Mouse (Mus musculus) splenic B cell, adult 2 months (primary cell): ENCODE measurements around the gene Casp8ap2.
A peak's percentile ranks its signal among the peaks of the same experiment; 100 is the strongest.

Experiments
- DNase-seq: peaks from one replicate; pipeline ENCODE4 v3.0.0-alpha.2; 2011; ENCODE audit warnings: low read depth, low spot score
- H3K27me3 ChIP-seq: 2 replicates; pipeline ENCODE4 v1.6.1; 2012; ENCODE audit warnings: mild to moderate bottlenecking, low read length, moderate library complexity, mixed read lengths; ENCODE audit not compliant: control insufficient read depth, poor library complexity, insufficient read depth, severe bottlenecking
- H3K36me3 ChIP-seq: 2 replicates; pipeline ENCODE4 v1.6.1; 2012; ENCODE audit warnings: mild to moderate bottlenecking, low read length, moderate library complexity, mixed read lengths; ENCODE audit not compliant: control insufficient read depth, poor library complexity, insufficient read depth, severe bottlenecking

Casp8ap2 gene

DNA sequence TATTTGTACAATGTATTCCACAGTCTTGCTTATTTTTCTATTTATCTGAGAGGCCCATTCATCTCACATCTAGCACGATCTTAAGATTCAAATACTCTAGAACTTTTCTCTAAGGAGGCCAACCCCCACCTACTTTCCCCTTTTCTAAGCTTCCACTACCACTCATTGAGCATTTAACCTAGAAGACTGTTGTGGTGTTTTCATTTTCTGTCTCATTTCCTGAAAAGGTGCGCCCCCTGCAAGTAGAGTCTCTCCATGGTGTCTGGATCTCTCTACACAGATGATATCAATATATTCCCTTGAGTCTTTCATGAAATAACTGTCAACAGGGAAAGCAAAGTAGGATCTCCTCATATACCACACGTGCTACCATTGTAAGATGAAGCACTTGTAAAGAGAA lies 12.6 kb upstream of the Casp8ap2 start, which contains the start of gene Gja10:
Gja10 (minus strand) TSS at position 101 of the 400 bp plus-strand sequence.
- no peaks in the 10 kb centered on the region for H3K36me3 ChIP-seq
- no peak for DNase-seq
- H3K27me3 ChIP-seq = no peaks in the 10 kb centered on the region; the same call in 1 of the 2 replicates

DNA sequence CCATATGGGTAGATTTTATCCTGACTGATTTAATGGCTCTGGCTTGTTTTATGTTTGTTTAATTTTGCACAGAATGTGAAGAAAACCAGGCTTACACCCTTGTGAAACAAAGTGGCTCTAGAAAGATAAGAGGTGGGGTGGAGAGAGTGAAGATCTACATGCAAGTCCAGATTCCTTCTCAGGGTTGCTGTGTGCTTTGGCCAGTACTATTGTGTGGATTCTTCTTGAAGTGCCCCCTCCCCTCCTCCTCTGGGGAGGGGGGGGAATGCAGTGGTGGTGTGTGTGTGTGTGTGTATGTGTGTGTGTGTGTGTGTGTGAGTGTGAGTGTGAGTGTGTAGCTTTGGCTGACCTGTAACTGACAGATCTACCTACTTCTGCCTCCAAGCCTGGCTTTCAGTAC lies 6.4 kb downstream of the Casp8ap2 start:
- Histone ChIP-seq H3K27me3 (no peaks in the 10 kb centered on the region), H3K36me3 (no peaks in the 10 kb centered on the region)
- DNase-seq = no peak

DNA sequence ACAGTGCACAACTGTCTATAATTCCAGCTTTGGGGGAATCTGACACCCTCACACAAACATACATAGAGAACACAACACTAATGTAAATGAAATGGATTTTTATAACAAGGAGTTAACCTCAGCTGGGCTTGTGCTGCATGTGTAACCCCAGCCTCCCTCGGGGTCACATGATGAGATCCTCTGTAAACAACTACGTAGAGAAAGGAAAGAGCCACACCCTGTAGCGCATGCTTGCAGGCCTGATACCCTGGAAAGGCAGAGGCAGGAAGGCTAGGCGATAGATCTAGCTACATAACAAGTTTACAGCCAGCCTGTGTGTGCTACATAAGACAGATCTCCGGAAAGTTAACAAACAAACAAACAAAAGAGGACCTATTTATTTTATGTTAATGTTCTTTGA lies 36.4 kb downstream of the Casp8ap2 start:
- H3K36me3 ChIP-seq = peaks cover 10% of the 10 kb centered on the region
- no peak for DNase-seq
- H3K27me3 ChIP-seq = no peaks in the 10 kb centered on the region

DNA sequence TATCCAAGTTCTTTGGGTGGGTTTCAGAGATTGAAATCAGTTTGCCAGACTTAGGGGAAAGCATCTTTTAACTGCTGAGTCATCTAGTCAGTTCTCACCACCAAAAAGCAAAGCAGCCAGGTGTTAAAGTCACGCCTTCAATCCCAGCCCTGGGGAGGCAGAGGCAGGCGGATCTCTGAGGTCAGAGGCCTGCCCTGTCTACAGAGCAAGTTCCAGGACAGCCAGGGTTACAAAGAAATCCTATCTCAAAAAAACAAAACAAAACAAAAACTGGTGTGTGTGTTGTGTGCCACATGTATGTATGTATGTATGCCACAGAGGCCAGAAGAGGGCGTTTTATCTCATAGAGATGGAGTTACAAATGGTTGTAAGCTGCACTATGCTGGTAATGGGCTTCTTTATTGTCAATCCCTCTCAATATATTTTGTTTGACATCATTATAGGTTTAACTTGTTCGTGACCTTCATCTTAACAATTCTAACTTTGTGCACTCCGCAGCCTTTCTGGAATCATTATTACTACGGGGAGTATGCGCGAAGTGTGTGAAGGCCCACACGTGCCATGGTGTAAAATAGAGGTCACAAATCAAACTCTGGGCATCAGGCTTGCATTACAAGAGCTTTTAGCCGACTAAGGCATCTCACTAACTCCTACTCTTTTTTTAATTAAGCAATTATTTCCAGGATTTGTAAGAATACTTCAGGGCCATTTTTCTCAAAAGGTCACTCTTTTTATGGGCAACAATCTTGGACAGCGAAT lies 41.1 kb downstream of the Casp8ap2 start:
- peak; percentile 40 for DNase-seq
- Histone ChIP-seq H3K27me3 (no peaks in the 10 kb centered on the region), H3K36me3 (peaks cover 7% of the 10 kb centered on the region; the same call in 1 of the 2 replicates)

DNA sequence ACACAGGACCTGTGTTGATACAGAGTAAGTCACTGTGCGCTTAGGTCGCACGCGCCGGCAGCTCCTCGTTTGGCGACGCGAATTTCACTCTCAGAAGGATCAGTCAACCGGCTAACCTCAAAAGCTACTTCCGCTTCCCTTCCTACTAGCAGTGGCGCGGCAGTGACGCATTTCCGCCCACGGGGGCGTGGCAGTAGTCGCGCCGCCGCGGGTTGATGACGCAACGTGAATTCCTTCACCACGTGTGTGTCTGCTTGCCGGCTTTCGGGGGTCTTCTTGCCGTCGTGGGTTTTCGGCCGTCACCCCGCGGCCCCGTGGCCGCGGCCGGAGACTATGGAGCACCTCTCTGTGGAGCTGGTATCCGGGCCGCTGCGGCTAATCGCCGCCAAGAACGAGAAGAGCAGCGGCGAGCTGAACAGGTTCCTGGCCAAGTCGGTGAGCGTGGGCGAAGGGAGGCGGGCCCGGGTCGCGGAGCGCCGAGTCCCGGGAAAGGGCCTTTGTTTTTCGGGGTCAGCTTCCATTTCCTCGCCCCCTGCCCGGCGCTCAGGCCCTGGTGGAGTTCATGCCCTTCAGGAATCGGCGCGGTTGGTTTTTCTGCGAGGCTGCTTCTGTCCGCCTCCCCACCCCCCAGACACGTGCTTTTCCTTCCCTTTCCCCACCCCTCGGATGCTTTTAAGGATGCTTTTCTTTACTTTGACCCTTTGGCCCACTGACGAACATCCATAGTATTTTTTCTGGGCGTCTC lies 41.8 kb downstream of the Casp8ap2 start, which contains the start of gene Mdn1:
Mdn1 (plus strand) TSS at position 202 of the 745 bp plus-strand sequence.
- Histone ChIP-seq H3K36me3 (peaks cover 5% of the 10 kb centered on the region; the same call in 1 of the 2 replicates), H3K27me3 (no peaks in the 10 kb centered on the region)
- peak; percentile 96 for DNase-seq

DNA sequence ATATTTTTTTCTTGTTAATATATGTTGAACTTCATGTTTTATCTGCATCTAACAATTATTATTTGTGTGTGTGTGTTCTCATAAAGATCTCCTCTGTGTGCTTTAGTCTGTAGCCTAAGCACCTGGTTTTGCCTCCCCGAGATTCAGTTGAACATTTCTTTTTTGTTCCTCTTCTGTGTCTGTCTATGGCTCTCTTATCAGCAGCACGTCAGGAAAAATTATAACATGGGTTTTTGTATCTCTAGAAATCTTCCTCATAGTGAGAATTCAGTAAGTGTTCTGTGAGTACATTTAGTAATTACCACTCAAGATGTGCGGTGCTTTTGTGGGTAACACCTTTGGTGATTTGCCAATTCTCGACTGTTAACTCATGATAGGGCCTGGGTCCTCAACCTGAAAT lies 50.6 kb downstream of the Casp8ap2 start:
- H3K36me3 ChIP-seq = no peaks in the 10 kb centered on the region; the same call in 1 of the 2 replicates
- no peaks in the 10 kb centered on the region for H3K27me3 ChIP-seq
- DNase-seq = no peak

GRCm38 (mm10) chr4:32668291-32668690 lies 53.0 kb downstream of the Casp8ap2 start:
- DNase-seq = peak; percentile 43
- Histone ChIP-seq H3K27me3 (no peaks in the 10 kb centered on the region), H3K36me3 (no peaks in the 10 kb centered on the region; the same call in 1 of the 2 replicates)

GRCm38 (mm10) chr4:32669825-32670224 lies 54.6 kb downstream of the Casp8ap2 start:
- no peaks in the 10 kb centered on the region for H3K27me3 ChIP-seq
- DNase-seq = peak; percentile 7
- H3K36me3 ChIP-seq = no peaks in the 10 kb centered on the region; the same call in 1 of the 2 replicates

GRCm38 (mm10) chr4:32674025-32674424 lies 58.8 kb downstream of the Casp8ap2 start:
- H3K27me3 ChIP-seq = no peaks in the 10 kb centered on the region
- no peak for DNase-seq
- H3K36me3 ChIP-seq = peaks cover 8% of the 10 kb centered on the region

DNA sequence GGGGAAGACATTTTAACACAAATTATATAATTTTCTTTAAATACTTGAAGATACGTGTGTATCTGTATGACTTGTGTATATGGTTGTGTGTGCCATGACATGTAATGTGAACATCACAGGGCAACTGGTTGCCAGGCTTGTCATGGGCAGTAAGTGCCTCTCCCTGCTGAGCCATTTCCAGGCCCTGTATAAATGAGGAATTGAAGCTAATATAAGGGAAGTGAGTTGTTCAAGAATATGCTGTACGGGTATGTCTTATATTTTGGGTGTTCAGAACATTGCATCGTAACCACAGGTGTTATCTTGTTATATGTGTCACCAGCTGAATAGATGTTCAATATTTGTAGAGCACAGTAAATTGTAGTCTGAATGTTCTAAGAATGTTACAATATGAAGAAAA lies 62.2 kb downstream of the Casp8ap2 start:
- H3K36me3 ChIP-seq = peaks cover 8% of the 10 kb centered on the region
- no peaks in the 10 kb centered on the region for H3K27me3 ChIP-seq
- no peak for DNase-seq

DNA sequence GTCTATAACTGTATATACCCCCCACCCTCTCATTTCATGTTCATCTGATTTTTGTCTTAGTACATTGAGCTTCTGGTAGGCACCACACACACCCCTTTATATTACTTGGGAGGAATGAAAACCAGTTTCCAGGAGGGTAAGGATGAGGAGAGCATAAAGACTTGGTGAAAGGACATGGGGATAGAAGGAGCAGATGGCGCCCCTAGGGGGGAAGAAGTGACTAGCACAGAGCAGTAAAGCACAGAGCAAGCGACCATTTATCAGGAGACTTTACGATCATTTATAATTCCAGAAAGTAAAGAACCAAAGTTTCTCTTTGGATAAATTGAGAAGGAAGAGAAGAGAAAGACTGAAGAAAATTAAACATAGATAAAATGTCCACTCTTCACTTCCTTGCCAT lies 65.6 kb downstream of the Casp8ap2 start:
- DNase-seq = no peak
- Histone ChIP-seq H3K36me3 (peaks cover 12% of the 10 kb centered on the region), H3K27me3 (no peaks in the 10 kb centered on the region)

DNA sequence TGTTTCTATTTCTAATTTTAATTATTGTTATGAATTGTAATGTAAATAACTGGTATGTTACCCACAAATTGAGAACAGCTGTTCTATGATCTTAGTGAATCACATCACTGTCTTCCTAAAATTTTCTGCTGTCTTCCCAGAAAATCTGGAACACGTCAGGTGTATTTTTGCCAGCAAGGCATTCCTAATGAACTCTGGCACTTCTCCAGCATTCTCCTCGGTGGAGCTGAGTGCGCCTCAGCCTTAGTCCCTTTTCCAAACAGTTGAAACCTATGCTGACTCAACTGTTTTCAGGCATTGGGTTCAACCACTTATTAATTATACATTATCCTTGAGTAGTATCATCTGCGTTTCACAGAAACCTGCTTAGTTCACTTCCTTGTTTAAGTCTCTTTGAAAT lies 67.2 kb downstream of the Casp8ap2 start:
- H3K27me3 ChIP-seq = no peaks in the 10 kb centered on the region
- peaks cover 8% of the 10 kb centered on the region for H3K36me3 ChIP-seq
- DNase-seq = no peak

GRCm38 (mm10) chr4:32683061-32683582 lies 67.9 kb downstream of the Casp8ap2 start:
- Histone ChIP-seq H3K27me3 (no peaks in the 10 kb centered on the region), H3K36me3 (peaks cover 8% of the 10 kb centered on the region)
- no peak for DNase-seq
